Mouse (Mus musculus) heart, postnatal 10 days (tissue): ENCODE data around the gene Slc16a11. TPM values are rescaled to one million over a fixed set of nuclear protein-coding genes. Genes with fewer than 3 reads are reported as not detected.
A peak's percentile ranks its signal among the peaks of the same experiment; 100 is the strongest.

Experiments used
- DNase-seq, 2 experiments: peaks; one replicate each; pipeline ENCODE4 v3.0.0; 2021
- intact Hi-C: fragments of 180-260 bp; cut with DNase I; formaldehyde crosslinking; loops from one replicate; pipeline ENCODE4 v1.15.1; 2025
- total RNA-seq, 2 experiments: library from RNA; stranded (reverse); gene quantifications; 2 replicates each; pipeline ENCODE4 v1.2.3; 2021

Slc16a11 gene
- total RNA-seq, 2 experiments from 2014 or later: 0.20 to 0.91 TPM

DNA sequence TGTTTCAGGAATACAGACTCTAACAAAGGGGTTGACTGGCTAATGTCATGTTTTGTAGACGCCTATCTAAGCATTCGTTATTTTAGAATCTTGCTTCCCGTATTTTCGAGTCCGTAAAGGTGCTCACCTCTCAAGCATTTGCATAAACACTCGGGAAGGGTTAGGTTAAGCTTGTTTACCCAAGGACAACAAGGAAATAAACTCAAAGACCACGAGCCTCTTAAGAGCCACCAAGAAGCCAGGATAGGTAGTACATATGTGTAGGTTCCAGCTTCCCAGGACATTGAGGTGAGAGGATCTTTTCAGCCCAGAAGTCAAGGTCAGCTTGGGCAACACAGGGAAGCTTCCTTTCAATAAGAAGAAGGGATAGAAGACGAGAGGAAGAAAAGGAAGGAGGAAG is 13.4 kb upstream of the Slc16a11 start:
- DNase-seq: no peak
- intact Hi-C loops: no loop called here

DNA sequence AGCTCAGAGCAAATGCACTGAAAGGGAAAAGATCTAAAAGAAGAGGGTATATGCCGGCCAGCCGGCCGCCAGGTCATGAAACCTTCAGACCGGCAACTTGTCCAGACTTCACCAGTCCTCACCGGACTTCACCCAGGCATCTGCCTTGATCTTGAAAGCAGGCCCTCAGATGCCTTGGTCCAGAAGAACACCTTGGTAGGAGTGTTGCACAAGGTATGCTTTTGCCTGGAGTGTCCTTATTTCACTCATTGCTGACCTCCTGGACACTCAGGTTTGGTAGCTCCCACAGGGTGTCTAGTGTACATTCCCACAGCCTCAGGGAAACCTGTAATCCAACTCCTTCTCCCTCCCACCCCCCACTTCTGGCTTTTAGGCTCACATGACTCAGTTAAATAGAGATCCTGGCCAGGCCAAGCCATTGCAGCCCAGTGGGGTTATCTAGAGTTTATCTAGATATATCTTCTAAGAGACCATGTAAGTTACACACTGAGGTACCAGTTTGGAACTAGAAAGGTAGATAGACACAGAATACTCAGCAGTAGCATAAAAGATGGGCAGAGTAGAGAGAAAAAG is 12.4 kb upstream of the Slc16a11 start:
- DNase-seq: no peak
- intact Hi-C loops: loop anchor here (2.0 kb wide), 1 partner anchor 125 kb away; no protein-coding TSS in a partner anchor

DNA sequence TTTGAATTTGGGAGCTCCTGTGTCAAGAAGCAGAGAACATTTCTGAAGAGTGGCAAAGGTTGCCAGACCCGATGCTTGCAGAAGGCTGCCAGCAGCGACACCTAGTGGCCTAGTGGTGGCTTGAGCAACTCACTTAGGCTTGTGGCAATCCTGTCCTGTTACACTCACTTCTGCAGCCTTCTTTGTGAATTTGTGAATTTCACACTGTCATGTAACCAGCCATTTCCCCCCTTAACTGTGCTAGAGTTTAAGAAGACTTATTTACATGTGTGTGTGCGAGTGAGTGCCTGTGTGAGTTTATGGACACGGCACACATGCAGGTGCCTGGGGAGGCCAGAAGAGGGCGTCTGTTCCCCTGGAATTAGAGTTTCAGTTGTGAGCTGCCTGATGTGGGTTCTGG is 10.9 kb upstream of the Slc16a11 start:
- intact Hi-C loops: loop anchor here (1.0 to 2.0 kb wide), 2 partner anchors 127 to 146 kb away; no protein-coding TSS in a partner anchor
- DNase-seq: peak; percentile 85 to 91

DNA sequence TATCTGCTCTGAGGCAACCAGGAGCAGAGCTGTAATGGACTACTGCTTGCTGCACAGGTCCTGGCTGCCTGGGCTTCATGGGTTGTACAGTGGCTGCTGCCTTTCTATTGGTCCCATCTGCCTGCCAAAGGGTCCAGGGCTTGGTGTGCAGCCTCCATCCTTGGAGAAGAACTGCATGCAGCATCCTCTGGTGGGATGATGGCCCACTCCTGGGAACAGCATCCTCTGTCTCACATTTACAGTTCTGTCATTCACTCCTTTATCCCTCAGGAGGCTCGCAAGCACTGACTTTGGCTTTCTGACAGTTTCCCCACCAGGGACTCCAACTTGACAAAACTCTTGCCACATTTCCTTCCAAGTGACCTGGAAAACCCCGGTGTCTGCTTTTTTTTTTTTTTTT is 5.8 kb upstream of the Slc16a11 start:
- no peak for DNase-seq
- intact Hi-C loops: no loop called here

- DNase-seq: no peak
Observed at GRCm38 (mm10) chr11:70207283-70207682, 5.3 kb upstream of the Slc16a11 start.

GRCm38 (mm10) chr11:70208778-70209388 is 3.7 kb upstream of the Slc16a11 start:
- intact Hi-C loops: no loop called here
- no peak for DNase-seq

More at GRCm38 (mm10) chr11:70207283-70207682, 5.3 kb upstream of the Slc16a11 start:
- intact Hi-C loops: no loop called here

DNA sequence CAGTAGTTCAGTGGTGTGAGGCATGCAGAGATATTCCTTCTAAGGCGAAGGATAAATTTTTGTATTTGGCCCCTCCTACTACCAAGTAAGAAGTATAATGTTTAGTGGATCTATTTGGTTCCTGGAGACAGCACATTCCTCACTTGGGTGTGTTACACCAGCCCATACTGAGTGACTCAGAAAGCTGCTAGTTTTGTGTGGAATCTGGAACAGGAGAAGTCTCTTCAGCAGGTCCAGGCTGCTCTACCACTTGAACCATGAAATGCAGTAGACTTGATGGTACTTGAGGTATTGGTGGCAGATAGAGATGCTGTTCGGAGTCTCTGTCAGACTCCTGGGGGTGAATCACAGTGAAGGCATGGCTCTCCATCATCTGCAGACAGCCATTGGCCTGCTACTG is 1.9 kb upstream of the Slc16a11 start:
- no peak for DNase-seq
- intact Hi-C loops: loop anchor here (5.0 kb wide), 2 partner anchors 38 to 278 kb away; no protein-coding TSS in a partner anchor

GRCm38 (mm10) chr11:70211972-70212371 is 580 bp upstream of the Slc16a11 start:
- intact Hi-C loops: loop anchor here (5.0 kb wide), 2 partner anchors 40 to 280 kb away; no protein-coding TSS in a partner anchor

DNA sequence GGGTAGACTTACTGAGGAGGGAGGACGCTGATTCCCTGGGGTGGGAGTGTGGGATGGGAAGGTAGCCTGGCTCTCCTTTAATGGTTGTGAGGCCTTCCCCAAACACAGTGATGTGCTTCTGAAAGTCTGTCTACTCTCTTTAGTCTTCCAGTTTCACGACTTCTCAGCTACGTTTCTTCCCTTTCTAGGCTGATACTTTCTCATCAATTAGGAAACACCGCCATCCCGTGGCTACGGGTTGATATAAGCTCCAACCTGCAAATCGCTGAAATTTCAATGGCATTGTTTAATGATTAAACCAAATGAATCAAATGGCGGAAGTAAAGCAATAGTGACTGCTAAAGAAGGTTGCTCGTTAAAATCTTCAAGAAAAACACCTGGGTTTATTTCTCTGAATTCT is 344 bp downstream of the Slc16a11 start:
- peak; percentile 79 to 85 for DNase-seq
- intact Hi-C loops: loop anchor here (1.0 to 5.0 kb wide), 4 partner anchors 41 to 281 kb away; no protein-coding TSS in a partner anchor

More at GRCm38 (mm10) chr11:70211972-70212371, 580 bp upstream of the Slc16a11 start:
- no peak for DNase-seq

GRCm38 (mm10) chr11:70213736-70214135 is 1.2 kb downstream of the Slc16a11 start:
- no peak for DNase-seq
- intact Hi-C loops: loop anchor here (1.0 to 5.0 kb wide), 4 partner anchors 41 to 281 kb away; no protein-coding TSS in a partner anchor

GRCm38 (mm10) chr11:70214191-70214855 is 1.8 kb downstream of the Slc16a11 start:
- DNase-seq: no peak
- intact Hi-C loops: loop anchor here (5.0 kb wide), 2 partner anchors 42 to 282 kb away; no protein-coding TSS in a partner anchor

GRCm38 (mm10) chr11:70214856-70215209 is 2.3 kb downstream of the Slc16a11 start:
- intact Hi-C loops: loop anchor here (5.0 kb wide), 2 partner anchors 43 to 283 kb away; no protein-coding TSS in a partner anchor
- no peak for DNase-seq

- intact Hi-C loops: no loop called here
- no peak for DNase-seq
Observed at GRCm38 (mm10) chr11:70215301-70215700, 2.7 kb downstream of the Slc16a11 start.

GRCm38 (mm10) chr11:70216103-70216502 is 3.6 kb downstream of the Slc16a11 start:
- intact Hi-C loops: no loop called here
- DNase-seq: no peak

DNA sequence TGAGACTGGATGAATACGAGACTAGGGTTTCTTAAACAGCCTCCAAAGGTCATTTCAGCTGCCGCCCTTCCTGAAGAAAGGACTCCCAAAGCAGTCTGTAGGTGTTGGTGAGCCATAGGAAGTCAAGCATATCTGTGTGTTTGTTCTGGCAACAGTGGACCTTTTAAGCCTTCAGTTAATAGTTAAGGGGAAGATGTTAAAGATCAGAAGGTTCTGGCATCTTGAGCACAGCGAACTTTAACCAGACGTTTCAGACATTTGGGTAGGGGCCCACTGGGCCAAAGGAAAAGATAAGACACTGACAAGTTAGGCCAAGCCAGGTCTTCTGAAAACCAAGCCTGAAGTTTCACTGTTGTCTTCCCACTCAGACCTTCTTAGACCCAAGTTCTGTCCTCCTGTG is 5.5 kb downstream of the Slc16a11 start:
- intact Hi-C loops: no loop called here

DNA sequence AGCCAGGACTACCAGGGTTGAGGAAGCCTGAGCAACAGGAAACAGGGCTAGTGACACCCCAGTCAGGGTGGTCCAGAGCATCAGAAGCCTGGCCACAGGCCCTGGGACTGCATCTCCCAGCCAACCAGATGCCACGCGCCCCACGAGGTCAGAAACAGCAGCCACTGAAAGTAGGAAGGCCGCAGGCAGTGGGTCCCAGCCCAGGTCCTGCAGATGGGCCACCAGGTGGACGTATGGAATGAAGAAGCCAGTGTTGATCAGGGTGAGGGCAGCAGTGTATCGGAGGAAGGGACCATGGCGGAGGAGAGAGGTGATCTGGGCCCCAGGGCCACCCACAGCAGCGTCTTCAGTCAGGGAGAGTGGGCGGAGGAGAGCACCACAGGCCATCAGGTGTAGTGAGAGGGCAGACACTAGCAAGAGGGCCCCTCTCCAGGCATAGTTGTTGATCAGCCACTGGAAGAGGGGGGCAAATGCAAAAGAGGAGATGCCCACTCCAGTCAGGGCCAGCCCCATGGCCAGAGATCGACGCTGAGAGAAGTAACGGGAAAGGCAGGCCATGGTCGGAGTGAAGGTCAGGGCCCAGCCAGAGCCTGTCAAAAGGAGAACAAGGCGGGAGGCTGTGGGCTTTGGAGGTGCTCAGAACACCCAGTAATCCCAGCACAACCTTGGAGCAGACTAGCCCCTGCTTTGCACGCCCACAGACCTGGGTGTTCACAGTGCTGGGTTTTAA is 6.4 kb downstream of the Slc16a11 start:
- intact Hi-C loops: no loop called here

More for the DNA sequence above, 5.5 kb downstream of the Slc16a11 start:
- DNase-seq: no peak

GRCm38 (mm10) chr11:70219873-70220272 is 7.3 kb downstream of the Slc16a11 start:
- DNase-seq: no peak
- intact Hi-C loops: no loop called here

More for the DNA sequence above, 6.4 kb downstream of the Slc16a11 start:
- no peak for DNase-seq

GRCm38 (mm10) chr11:70220323-70220722 is 7.8 kb downstream of the Slc16a11 start:
- intact Hi-C loops: no loop called here

DNA sequence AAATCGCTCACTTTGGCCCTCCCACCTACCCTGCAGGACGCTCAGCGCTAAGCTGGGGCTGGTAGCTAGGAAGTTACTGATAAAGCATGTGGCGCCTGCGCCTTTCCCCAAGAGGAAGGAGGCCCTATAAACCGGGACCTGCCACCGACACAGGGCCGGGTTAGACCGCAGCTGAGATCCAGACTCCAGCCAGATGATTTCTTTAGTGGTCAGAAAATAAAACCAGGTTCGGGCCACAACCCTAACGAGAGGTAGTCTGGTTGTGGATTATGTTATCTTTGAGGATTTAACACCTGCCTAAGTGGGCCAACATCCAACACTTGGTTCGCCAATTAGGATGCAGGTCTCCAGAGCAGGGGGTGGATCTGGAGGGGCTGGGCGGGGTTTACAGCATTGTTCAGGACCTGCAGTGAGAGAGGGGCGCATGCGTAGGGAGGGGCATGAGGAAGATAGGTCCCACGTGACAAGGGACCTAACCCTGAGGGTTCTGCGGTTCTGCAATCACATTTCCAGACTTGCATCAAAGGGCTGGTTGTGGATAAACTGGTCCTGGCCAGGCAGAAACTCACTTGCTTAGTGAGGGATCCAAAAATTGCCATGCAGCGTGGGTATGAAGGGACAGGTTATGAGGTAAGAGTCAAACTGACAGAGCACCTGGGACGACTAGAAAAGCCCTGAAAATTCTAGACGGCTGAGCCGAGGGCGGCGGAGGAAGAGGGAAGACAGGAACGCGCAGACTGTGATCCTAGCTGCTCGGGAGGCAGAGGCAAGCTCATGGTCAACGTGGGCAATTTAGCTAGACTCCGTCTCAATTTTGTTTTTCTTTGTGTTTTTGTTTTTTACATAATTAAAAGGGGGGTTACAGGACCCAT is 8.4 kb downstream of the Slc16a11 start, which contains the start of gene Slc16a13:
Slc16a13 (minus strand) TSS at position 334 of the 872 bp plus-strand sequence.
- peak; percentile 93 to 94 for DNase-seq
- intact Hi-C loops: no loop called here

More at GRCm38 (mm10) chr11:70220323-70220722, 7.8 kb downstream of the Slc16a11 start:
- peak in 1 of 2 experiments; percentile 56 for DNase-seq
